Mouse (Mus musculus) frontal cortex, postnatal 36 days (tissue): ENCODE results near the gene Urah.

Experiments
- DNase-seq, 2 experiments: peaks; one replicate each; pipeline ENCODE4 v3.0.0; 2022; ENCODE audit warnings: low spot score in 2 of 2

The Urah gene

GRCm38 (mm10) chr7:140874224-140874623 is 39.4 kb downstream of the Urah start:
- DNase-seq, result no peak

GRCm38 (mm10) chr7:140877364-140877763 is 42.5 kb downstream of the Urah start:
- no peak for DNase-seq

GRCm38 (mm10) chr7:140879355-140879754 is 44.5 kb downstream of the Urah start:
- no peak for DNase-seq

GRCm38 (mm10) chr7:140880419-140880818 is 45.6 kb downstream of the Urah start:
- DNase-seq, result no peak

- no peak for DNase-seq
These were observed 46.2 kb downstream of the Urah start for GRCm38 (mm10) chr7:140880865-140881515.

- peak; percentile 94 to 96 for DNase-seq
These were observed 47.1 kb downstream of the Urah start, which contains the start of the genes Psmd13 and Sirt3 for GRCm38 (mm10) chr7:140881696-140882468. TSS of gene Psmd13 (plus strand) at chr7:140881968. TSS of gene Sirt3 (minus strand) at chr7:140882309.

- DNase-seq, result no peak
These were observed 47.6 kb downstream of the Urah start for GRCm38 (mm10) chr7:140882469-140882803.
